Mouse (Mus musculus) stomach, embryonic 15.5 days (tissue): ENCODE results near the gene Grm2. TPM values are rescaled to one million over a fixed set of nuclear protein-coding genes. Genes with fewer than 3 reads are reported as not detected.
A peak's percentile ranks its signal among the peaks of the same experiment; 100 is the strongest.

ENCODE experiments used
- ATAC-seq: fragments of 200-750 bp; cut with Nextera tagmentation; 2 replicates; pipeline ENCODE4 v1.8.0; 2017; ENCODE audit warnings: low read depth, moderate number of reproducible peaks, moderate TSS enrichment; ENCODE audit not compliant: insufficient read depth, low FRiP score
- H3K27ac ChIP-seq: fragments of 300-500 bp; sonication (generic); 2 replicates; pipeline ENCODE4 v1.5.1; 2015; ENCODE audit warnings: mild to moderate bottlenecking, inconsistent platforms
- H3K27me3 ChIP-seq: fragments of 300-500 bp; sonication (generic); replicated peaks from 2 replicates; pipeline ENCODE4 v1.6.1; 2015; ENCODE audit warnings: inconsistent platforms
- H3K36me3 ChIP-seq: fragments of 300-500 bp; sonication (generic); 2 replicates; pipeline ENCODE4 v1.6.1; 2015; ENCODE audit warnings: inconsistent platforms
- H3K4me1 ChIP-seq: fragments of 300-500 bp; sonication (generic); 2 replicates; pipeline ENCODE4 v1.6.1; 2015; ENCODE audit warnings: inconsistent platforms
- H3K4me2 ChIP-seq: fragments of 300-500 bp; sonication (generic); 2 replicates; pipeline ENCODE4 v1.6.1; 2015; ENCODE audit warnings: mild to moderate bottlenecking, inconsistent platforms
- H3K4me3 ChIP-seq: fragments of 300-500 bp; sonication (generic); replicated peaks from 2 replicates; pipeline ENCODE4 v1.5.1; 2015; ENCODE audit warnings: inconsistent platforms
- H3K9ac ChIP-seq: fragments of 300-500 bp; sonication (generic); 2 replicates; pipeline ENCODE4 v1.6.1; 2015; ENCODE audit warnings: inconsistent platforms
- H3K9me3 ChIP-seq: fragments of 300-500 bp; sonication (generic); 2 replicates; pipeline ENCODE4 v1.6.1; 2016; ENCODE audit warnings: inconsistent platforms
- WGBS: fragments of 180-500 bp; shearing (Covaris S2); methylation state at CpG from one replicate; pipeline ENCODE4 v1.1.7; 2015; 5-methylcytosine and 5-hydroxymethylcytosine counted together
- polyA plus RNA-seq: library from polyadenylated mRNA; unstranded; fragments of >200 nt; fragmentation: Nextera tagmentation; extraction: Ambion mirVana; gene quantifications from 2 replicates; pipeline ENCODE4 v1.2.1, GENCODE M21; 2015

Grm2 gene
- not detected in 2 replicates for polyA plus RNA-seq

GRCm38 (mm10) chr9:106655884-106656720 lies at the start of gene Grm2:
Gene Grm2 (minus strand): TSS chr9:106656082.
- Histone ChIP-seq H3K36me3 (peaks cover 19% of the 10 kb centered on the region), H3K27me3 (peaks cover 21% of the 10 kb centered on the region), H3K4me2 (peak within 1 kb of the TSS; percentile 61), H3K4me3 (peak within 1 kb of the TSS; percentile 24), H3K9me3 (no peaks in the 10 kb centered on the region), H3K9ac (no peak within 1 kb of the TSS), H3K27ac (no peak within 1 kb of the TSS), H3K4me1 (peaks cover 9% of the 10 kb centered on the region; the same call in 1 of the 2 replicates)
- WGBS, result 1% methylated on average over 42 of the region's 44 CpGs
- ATAC-seq, result peak; percentile 68

- H3K9ac ChIP-seq, result no peak overlapping the region
- no peaks in the 10 kb centered on the region for H3K9me3 ChIP-seq
- no peak overlapping the region for H3K4me3 ChIP-seq
- H3K36me3 ChIP-seq, result peaks cover 11% of the 10 kb centered on the region; the same call in 1 of the 2 replicates
- WGBS, result 90% methylated on average over 11 of the region's 11 CpGs
- no peaks in the 10 kb centered on the region for H3K4me1 ChIP-seq
- no peak overlapping the region for H3K4me2 ChIP-seq
- H3K27ac ChIP-seq, result no peak overlapping the region
- no peaks in the 10 kb centered on the region for H3K27me3 ChIP-seq
- ATAC-seq, result no peak
Observed at GRCm38 (mm10) chr9:106692973-106693481, 37.1 kb upstream of the Grm2 start.

- Histone ChIP-seq H3K4me1 (peaks cover 16% of the 10 kb centered on the region; the same call in 1 of the 2 replicates), H3K27me3 (no peaks in the 10 kb centered on the region), H3K9ac (no peak overlapping the region), H3K27ac (no peak overlapping the region), H3K4me3 (no peak overlapping the region), H3K36me3 (peaks cover 11% of the 10 kb centered on the region; the same call in 1 of the 2 replicates), H3K4me2 (no peak overlapping the region), H3K9me3 (no peaks in the 10 kb centered on the region)
- WGBS, result 84% methylated on average over 8 of the region's 8 CpGs
- no peak for ATAC-seq
Observed at GRCm38 (mm10) chr9:106688834-106689233, 33.0 kb upstream of the Grm2 start.

GRCm38 (mm10) chr9:106686983-106687650 lies 31.2 kb upstream of the Grm2 start:
- Histone ChIP-seq H3K4me2 (peak overlapping the region; percentile 32; the same call in 1 of the 2 replicates), H3K27ac (no peak overlapping the region), H3K9ac (no peak overlapping the region), H3K27me3 (no peaks in the 10 kb centered on the region), H3K9me3 (no peaks in the 10 kb centered on the region), H3K4me1 (peaks cover 16% of the 10 kb centered on the region; the same call in 1 of the 2 replicates), H3K4me3 (no peak overlapping the region), H3K36me3 (no peaks in the 10 kb centered on the region)
- 31% methylated on average over 8 of the region's 8 CpGs for WGBS
- 0 out of 2 replicates have a peak, but pooled peaks have one; percentile 32 for ATAC-seq

GRCm38 (mm10) chr9:106685249-106686101 lies 29.6 kb upstream of the Grm2 start, which contains the start of gene Tex264:
Gene Tex264 (minus strand): TSS chr9:106685927.
- Histone ChIP-seq H3K27ac (peak within 1 kb of the TSS; percentile 70), H3K4me3 (peak within 1 kb of the TSS; percentile 64), H3K9me3 (no peaks in the 10 kb centered on the region), H3K27me3 (no peaks in the 10 kb centered on the region), H3K36me3 (no peaks in the 10 kb centered on the region), H3K9ac (peak within 1 kb of the TSS; percentile 56), H3K4me2 (peak within 1 kb of the TSS; percentile 93), H3K4me1 (peaks cover 16% of the 10 kb centered on the region; the same call in 1 of the 2 replicates)
- peak; percentile 87 for ATAC-seq
- under 1% methylated on average over 71 of the region's 86 CpGs for WGBS

GRCm38 (mm10) chr9:106684918-106685248 lies 29.0 kb upstream of the Grm2 start:
- Histone ChIP-seq H3K4me1 (peaks cover 16% of the 10 kb centered on the region; the same call in 1 of the 2 replicates), H3K9me3 (no peaks in the 10 kb centered on the region), H3K36me3 (no peaks in the 10 kb centered on the region), H3K4me2 (peak overlapping the region; percentile 93), H3K9ac (peak overlapping the region; percentile 56), H3K27ac (peak overlapping the region; percentile 70; the same call in 1 of the 2 replicates), H3K27me3 (no peaks in the 10 kb centered on the region), H3K4me3 (peak overlapping the region; percentile 64)
- ATAC-seq, result no peak
- WGBS, result 3% methylated on average over 13 of the region's 14 CpGs

GRCm38 (mm10) chr9:106684093-106684872 lies 28.4 kb upstream of the Grm2 start:
- Histone ChIP-seq H3K27me3 (no peaks in the 10 kb centered on the region), H3K4me1 (peaks cover 16% of the 10 kb centered on the region; the same call in 1 of the 2 replicates), H3K4me3 (peak overlapping the region; percentile 64), H3K36me3 (no peaks in the 10 kb centered on the region), H3K9ac (peak overlapping the region; percentile 56; the same call in 1 of the 2 replicates), H3K9me3 (no peaks in the 10 kb centered on the region), H3K27ac (no peak overlapping the region), H3K4me2 (peak overlapping the region; percentile 93)
- 66% methylated on average over 6 of the region's 6 CpGs for WGBS
- no peak for ATAC-seq

GRCm38 (mm10) chr9:106681026-106681425 lies 25.1 kb upstream of the Grm2 start:
- 93% methylated on average over 9 of the region's 9 CpGs for WGBS
- Histone ChIP-seq H3K9ac (no peak overlapping the region), H3K27ac (no peak overlapping the region), H3K36me3 (no peaks in the 10 kb centered on the region), H3K9me3 (no peaks in the 10 kb centered on the region), H3K4me3 (no peak overlapping the region), H3K27me3 (no peaks in the 10 kb centered on the region), H3K4me2 (no peak overlapping the region), H3K4me1 (peaks cover 8% of the 10 kb centered on the region; the same call in 1 of the 2 replicates)
- ATAC-seq, result no peak

- Histone ChIP-seq H3K27ac (no peak overlapping the region), H3K9me3 (no peaks in the 10 kb centered on the region), H3K4me2 (no peak overlapping the region), H3K36me3 (peaks cover 3% of the 10 kb centered on the region; the same call in 1 of the 2 replicates), H3K4me1 (no peaks in the 10 kb centered on the region; the same call in 1 of the 2 replicates), H3K9ac (no peak overlapping the region), H3K4me3 (no peak overlapping the region), H3K27me3 (no peaks in the 10 kb centered on the region)
- ATAC-seq, result no peak
- 68% methylated on average over 4 of the region's 4 CpGs for WGBS
Observed at GRCm38 (mm10) chr9:106678242-106678641, 22.4 kb upstream of the Grm2 start.

GRCm38 (mm10) chr9:106677702-106678101 lies 21.8 kb upstream of the Grm2 start:
- H3K27me3 ChIP-seq, result no peaks in the 10 kb centered on the region
- H3K36me3 ChIP-seq, result peaks cover 7% of the 10 kb centered on the region; the same call in 1 of the 2 replicates
- ATAC-seq, result no peak
- WGBS, result 82% methylated on average over 5 of the region's 5 CpGs
- no peak overlapping the region for H3K4me2 ChIP-seq
- no peaks in the 10 kb centered on the region for H3K9me3 ChIP-seq
- H3K27ac ChIP-seq, result no peak overlapping the region
- no peak overlapping the region for H3K9ac ChIP-seq
- no peaks in the 10 kb centered on the region; the same call in 1 of the 2 replicates for H3K4me1 ChIP-seq
- H3K4me3 ChIP-seq, result no peak overlapping the region
